Mouse (Mus musculus) CD4-positive helper T cell, adult 2 months (primary cell): ENCODE data around the gene Pdlim5.

ENCODE experiments used
- DNase-seq: peaks from one replicate; pipeline ENCODE4 v3.0.0-alpha.2; 2012; ENCODE audit warnings: low read depth, missing footprints, low spot score

Gene Pdlim5

DNA sequence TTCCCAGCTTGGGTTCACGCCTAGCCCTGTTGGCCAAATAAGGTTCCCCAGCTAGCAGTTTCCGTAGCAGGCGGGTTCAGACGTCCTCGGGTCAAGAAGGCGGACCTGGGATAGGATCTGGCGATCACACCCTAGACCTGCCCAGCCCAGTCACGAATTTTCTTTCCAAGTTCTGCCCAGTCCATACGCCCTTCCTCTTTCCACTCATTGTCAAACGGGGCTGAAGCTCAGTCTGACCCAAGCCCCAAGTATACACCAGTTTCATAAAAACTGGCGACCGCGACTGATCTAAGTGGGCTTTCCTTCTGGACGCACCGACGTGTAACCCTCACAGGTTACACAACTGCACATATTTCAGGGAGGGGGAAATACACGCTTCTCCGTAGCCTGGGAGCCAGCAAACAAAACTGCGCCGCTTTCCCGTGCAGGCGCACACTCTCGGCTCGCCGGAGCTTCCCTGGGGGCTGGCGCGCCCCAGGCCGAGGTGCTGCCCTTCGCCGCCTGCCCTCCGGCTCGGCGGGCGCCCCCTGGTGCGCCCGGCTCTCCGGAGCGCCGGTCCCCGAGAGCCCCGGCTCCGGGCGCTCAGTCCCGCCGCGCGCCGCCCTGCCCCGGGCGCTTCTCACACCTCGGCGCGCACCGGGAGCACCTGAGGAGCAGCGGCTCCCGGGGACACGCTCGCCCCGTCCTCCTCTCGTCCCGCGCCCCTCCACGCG is 544 bp downstream of the Pdlim5 start:
- DNase-seq = no peak

DNA sequence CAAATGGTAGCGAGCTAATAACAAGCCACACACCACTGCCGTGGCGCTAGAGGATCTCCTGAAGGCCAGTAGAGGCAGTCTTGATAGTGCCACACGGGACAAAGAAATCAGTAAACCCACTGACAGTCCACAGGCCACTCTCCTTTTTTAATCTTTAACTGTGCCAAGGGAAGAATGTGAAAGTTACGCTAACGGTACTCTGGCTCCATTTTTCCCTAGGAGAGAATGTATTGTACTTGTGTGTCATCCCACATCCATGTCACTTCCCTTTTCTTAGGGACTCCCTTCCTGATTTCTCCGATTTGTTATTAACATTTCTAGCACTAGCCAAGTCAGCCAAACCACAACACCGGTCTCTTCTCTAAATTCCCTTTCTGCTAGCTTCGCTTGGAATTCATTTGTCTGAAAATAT is 1.5 kb downstream of the Pdlim5 start:
- DNase-seq = peak; percentile 14

DNA sequence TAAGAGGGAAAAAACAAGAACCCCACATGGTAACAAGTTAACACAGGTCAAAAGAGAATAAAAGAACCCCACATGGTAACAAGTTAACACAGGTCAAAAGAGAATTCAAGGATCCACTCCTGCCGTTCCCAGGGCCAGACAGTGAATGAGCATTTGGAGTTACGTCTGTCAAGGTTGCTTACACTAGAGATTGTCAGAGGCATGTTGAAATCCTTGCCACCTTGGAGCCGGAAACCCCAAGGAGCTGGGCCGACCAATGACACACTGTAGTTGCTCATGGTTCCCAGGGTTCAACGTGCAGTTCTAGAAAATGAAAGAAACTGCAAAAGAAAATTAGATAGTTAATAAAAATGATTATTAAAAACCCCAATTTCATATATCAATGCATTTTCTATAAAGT is 4.0 kb downstream of the Pdlim5 start:
- DNase-seq = no peak

DNA sequence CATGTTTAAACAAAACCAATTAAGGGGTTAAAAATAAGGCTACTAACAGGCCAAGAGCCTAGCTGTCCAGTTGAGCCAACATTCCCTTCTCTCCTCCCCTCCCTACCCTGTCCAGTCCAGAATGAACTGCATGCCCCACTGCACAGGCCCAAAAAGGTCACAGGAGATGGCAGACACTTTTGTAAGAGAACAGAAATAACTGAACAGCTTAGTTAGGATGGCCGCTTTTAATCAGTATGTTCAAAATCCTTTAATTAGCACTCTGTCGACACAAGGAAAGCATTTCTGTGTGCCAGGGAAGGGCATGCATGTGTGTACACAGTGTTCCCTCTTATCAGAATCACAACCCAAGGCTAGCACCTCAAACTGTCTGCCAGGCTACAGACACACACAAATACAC is 5.2 kb downstream of the Pdlim5 start:
- no peak for DNase-seq

DNA sequence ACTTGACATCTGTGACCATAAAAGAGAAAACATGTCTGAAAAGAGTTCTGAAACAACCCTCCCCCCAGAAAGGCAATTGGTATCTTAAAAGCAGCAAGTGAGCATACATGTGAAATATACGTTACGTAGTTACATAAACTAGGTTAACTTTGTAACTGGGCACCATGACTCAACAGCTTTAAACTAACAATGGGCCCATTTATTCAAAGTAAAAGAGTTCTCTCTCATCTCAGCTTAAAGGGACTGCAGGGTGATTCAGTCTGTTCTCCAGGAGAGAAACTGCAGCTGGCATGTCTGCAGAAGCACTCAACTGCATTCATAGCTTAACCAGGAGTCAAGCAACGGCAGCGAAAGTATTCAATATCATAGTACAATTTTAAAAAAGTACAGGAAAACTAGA is 7.3 kb downstream of the Pdlim5 start:
- no peak for DNase-seq

DNA sequence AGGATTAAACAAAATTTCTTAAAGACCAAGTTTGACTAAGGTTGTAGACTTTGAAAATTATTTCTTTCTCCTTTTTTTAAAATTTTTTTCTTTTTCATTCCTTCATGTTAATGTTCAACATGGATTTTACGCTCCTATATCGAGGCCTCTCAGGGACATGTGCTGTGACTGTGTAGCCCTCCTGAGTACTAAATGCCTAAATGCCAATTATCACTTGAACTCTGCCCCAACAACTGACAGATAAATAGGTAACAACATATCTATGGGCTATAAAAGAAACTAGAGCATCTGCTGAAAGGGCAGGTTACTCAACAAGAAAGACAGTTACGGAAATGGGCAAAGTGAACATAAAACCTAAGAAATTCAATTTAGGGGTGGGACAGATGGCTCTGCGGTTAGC is 9.0 kb downstream of the Pdlim5 start:
- DNase-seq = no peak

DNA sequence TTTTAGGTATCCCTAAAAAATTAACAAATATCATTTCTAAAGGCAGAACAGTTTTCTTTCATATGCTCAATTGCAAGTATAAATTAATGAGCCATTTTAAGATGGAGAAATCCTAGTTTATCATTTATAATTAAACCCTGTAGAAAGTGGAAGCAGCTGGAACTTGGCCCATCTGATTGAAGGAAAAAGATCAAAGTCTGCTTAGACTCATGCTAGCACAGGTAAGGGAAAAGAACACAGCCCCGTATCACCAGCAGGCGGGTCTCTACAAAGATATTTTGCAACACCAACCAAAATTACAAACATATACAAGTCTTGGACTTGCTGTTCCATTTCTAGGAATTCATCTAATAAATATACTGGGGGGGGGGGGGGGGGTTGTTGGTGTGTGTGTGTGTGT is 9.8 kb downstream of the Pdlim5 start:
- no peak for DNase-seq

DNA sequence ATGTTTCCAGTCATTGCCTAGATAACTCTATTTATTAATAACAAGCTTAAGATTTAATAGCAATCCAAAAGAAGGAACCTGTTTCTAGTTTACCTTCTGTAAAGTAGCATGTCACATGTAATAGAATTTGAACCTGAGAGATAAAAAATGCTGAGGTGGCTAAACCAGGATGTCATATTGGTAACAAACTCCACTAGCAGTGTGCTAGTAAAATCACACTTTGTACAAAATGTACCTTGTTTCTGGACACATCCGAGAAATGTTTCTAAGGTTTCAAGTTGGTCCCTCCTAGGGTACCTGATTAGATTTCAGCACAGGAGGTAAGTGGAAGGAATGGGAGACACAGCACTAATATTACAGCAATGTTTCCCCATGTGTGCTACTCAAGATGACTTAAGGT is 18.9 kb downstream of the Pdlim5 start:
- DNase-seq = no peak

DNA sequence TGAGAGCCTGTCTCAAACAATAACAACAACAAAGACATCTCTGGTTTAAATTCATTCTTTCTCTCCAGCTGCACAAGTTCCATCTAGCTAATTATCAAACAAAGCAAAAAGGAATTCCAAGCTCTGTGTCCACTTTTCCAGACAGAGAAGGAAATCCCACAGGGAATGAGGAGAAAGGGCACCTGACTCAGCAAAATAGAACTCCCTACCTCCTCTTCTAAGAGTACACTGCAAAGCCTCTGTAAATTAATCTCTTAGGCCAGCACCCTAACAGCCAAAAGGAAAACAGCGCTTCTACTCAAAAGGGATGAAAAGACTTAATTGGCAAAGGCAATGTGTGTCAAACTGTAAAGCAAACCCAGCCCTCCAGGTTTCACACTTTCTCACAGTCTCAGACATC is 20.4 kb downstream of the Pdlim5 start:
- DNase-seq = no peak

DNA sequence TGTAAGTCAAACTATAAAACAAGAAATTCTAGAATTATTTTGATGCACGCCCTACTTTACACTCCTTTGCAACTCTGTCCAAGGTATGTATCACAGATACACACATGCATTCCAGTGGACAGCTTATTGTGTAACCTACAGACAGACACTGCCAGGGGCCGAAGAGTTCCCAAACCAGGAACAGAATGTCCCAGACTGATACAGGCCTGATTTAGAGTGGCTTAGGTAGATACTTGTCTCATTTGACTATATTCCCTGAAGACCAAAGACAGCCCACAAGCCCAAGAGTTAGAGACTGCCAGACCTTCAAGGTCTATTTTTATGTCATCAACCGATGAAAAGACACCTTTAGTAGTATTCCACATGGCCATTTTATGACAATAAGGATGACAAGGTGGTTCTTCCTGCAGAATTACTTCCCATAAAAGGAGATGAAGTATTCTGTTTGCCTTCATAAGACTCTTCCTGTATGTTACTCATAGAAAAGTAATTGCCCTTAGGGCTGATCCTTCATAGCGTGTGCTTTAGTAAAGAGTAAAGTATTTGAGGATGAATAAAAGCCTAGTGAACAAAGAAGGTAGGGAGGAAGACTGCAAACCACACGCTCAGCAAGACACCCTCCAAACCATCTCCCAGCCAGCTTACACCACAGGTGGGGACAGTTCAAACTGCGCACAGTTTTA is 22.9 kb downstream of the Pdlim5 start:
- DNase-seq = no peak

DNA sequence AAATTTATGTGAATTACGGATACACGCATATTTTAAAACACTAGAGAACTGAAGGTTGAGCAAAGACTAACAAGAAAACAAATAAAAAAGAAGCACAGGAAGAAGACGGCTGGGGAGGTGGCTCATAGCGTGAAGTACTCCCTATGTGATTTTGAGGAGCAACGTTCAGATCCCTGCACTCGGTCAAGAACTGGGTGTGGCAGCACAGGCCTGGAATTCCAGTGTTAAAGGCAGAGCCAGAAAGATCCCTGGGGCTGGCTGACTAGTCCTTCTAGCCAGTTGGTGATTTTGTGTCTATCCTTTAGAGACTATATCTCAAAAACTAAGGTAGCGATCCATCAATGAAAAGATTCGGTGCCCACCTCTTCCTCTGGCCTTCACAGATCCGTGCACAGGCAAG is 27.1 kb downstream of the Pdlim5 start:
- DNase-seq = no peak

DNA sequence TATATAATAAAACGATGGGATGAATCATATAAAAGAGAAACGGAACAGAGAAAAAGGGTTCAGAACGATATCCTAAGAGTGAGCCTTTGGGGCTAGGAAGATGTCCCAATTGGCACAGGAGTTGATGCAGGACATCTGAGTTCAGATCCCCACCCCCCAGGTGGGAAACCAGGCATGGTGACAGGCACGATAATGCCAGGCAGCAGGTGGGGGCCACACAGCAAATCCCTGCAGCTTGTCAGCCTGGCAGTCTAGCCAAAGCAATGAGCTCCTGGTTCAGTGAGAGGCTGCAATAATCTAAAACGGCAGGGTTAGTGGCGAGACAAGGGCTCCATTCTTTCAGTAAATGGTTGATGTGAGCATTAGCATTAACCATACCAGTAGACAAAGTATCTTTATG is 33.4 kb downstream of the Pdlim5 start:
- DNase-seq = no peak

DNA sequence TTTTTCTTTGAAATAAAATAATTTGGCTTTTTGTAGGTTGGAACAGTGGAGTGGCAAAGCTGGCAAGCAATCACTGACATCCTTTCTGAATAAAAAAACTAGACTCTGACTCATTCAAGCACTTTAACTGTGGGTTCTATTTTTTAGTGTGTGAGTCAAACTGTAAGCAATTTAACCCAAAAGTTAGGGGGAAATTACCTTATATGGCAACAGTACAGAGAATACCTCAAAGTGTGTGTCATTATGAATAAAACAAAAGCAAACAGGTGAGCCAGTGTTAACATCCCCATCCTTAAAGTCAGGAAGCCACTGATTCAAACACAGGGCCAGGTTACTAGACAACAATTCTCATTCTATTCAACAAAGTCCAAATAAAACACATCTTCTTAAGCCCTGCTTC is 36.5 kb downstream of the Pdlim5 start:
- DNase-seq = peak; percentile 39

DNA sequence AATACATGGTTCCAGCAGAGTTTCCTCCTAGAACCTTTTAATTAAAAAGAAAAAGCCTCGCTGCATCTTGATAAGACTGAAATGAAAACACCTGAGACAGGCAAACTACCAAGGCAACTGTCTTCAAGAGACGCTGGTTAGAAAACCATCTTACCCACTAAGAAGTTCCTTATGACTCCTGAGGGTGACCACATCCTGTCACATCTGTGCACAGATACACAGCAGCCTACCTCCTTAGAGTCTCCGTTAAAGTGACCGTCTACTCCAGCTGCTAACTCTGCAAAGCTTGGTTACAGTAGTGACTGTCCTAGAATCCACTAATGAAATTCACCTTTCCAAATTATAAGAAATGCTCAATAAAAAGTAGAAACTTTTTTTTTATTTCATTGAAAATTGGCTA is 38.8 kb downstream of the Pdlim5 start:
- DNase-seq = peak; percentile 78

DNA sequence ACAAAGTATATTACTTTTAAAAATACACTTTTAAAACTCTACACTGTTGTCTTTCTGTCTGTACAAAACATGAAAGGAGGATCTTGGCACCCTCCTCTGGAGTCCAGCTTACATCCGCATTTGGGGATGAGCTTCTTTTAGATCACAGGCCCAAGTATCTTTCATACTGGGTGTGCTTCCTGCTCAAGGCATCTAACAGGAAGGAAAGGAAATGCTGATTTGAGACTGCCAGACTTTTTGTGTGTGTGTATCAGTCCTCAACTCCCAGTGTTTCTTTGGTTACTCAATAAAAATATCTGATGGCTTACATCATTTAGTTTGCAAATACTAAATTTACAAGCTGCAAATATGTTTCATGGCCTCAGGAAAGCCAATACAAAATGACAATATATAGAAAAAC is 42.3 kb downstream of the Pdlim5 start:
- no peak for DNase-seq

DNA sequence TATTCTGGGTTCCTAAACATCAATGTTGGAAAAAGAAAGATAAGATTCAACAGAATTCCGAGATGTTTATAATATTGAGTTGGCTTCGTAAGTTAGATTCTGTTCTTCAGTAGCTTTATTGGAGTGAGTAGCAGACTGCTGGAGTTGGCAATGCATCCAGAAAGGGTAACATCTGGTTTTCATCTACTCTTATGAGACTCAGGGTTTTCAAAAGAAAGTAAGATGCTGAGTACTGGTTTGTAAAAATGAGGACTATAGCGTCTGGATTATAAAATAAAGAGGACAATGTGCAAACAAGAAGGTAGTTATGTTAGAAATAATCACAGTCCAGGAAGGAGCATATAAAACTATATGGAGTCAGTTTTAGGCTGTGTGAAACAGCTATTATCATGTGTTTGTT is 45.0 kb downstream of the Pdlim5 start:
- no peak for DNase-seq

DNA sequence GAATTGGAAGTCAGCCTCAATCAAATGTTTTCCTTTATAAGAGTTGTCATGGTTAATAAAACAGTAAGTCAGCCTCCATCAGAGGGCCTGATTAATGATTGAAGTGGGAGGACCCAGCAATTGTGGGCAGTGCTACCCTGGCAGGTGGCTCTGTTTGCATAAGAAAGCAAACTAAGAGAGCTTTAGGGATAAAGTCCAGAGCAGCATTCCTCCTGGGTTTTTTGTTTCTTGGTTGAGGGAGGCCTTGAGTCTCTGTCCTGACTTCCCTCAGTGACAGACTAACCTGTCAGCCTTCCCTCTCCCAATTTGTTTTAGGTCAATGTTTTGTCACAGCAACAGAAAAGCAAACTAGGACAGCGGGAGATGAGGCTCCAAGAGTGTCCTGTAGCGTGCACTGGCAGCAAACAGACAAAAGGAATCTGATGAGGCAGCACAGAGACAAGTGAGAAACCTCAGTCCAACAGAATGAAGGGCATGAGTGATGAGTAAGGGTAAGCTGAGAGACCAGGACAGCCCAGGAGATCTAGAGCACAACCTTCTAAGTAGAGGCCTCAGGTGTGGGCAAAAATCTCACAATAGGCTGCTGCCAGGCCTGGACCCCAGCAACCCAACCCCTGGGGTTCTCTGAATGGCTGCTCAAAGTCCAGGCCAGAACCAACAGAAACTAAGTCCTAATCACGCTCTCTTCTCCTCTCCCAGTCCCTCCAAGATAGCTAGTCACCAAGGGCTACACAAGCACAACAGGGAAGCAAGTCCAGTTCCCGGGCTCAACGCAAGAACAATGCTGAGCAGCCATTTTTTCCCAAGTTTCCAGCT is 46.5 kb downstream of the Pdlim5 start:
- no peak for DNase-seq

DNA sequence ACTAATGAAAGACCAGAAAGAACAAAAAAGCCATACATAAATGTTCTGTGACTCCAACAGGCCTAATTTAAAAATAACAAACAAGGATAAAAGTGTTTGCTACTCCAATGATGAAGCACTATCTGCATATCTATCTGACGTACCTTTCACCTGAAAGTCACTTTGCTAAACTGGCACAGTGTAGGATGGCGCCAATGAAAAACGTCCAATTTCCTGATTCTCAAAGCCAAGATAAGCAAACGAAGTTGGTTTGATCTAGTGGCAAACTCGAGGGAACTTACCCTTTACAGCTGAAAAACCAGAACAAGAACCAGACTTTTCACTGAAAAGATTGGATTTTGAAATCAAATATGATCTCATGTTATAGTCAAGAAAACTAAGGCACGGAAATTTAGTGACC is 49.2 kb downstream of the Pdlim5 start:
- no peak for DNase-seq

DNA sequence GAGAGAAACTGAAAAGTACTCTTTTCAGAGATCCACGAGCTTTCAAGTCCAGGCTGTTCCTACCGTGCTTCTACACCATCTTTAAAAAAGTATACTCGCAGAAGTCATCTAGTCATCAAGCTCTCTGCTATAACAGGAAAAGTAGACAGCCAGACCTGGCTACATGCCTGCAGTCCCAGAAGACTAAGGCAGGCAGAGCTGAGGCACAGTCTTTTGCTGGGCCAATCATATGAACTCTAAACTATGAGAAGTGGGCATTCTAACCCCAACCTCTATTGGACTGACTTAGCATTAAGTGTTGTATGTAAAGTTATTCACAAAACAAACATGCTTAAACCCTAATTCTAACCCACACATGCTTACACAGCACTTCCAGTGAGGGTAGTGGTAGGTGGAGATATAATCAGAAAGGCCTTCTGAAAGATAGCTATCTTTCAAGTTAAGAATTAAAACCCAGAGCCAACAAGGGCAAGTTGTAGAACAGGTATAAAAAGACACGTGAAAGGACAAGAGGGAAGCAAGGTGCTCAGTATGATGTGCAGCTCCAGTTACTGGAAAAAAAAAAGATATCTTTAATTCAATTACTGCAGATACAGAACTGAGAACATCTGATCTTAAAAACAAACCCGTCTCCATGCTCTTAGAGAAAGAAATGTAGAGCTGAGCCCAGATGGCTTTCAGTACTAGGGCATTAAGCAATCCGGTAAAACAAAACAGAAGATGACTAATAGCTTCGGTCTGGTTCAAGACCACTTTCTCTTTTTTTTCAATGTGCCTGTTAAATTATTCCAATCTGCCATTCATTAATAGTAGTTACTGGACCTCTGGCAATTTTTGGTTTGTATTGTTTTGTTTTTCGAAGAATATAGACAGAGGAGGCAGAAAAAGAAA is 50.0 kb downstream of the Pdlim5 start:
- no peak for DNase-seq

DNA sequence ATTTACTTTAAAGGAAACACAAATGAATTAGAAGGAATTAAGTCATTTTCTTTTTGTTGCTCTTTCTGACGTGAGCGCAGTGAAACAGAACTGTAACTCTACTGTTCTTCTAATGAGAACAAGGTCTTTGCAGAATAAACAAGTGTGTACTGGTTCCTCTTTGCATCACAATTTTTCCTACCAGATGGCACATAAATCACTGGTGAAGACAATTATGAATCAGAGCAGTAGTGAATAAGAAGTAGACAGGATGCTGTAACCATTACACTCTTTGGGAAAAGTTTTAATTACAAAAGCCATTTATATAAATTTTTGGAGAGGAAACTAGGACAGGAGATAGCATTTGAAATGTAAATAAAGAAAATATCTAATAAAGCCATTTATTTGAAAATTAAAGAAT is 51.7 kb downstream of the Pdlim5 start:
- no peak for DNase-seq

DNA sequence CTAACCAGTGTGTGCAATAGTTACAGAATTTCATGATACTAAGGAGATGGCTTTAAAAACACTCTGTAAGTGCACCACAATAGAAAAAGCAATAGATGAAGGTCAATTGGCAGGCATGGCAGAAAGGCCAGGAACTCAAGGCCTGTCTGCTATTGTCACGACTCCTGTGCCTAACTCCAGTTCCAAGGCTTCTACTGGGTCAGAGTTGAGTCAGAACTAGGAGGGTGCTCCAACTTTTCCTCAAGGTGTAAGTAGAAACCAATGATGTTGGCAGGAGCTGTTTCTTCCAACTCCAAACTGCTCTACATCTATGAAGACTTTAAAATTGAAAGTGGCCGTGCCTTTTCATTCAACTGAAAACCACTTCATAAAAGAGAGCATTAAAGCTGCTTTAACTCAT is 54.8 kb downstream of the Pdlim5 start:
- no peak for DNase-seq
